Mouse (Mus musculus): Measurements from ENCODE around the gene Bcam.

DNA sequence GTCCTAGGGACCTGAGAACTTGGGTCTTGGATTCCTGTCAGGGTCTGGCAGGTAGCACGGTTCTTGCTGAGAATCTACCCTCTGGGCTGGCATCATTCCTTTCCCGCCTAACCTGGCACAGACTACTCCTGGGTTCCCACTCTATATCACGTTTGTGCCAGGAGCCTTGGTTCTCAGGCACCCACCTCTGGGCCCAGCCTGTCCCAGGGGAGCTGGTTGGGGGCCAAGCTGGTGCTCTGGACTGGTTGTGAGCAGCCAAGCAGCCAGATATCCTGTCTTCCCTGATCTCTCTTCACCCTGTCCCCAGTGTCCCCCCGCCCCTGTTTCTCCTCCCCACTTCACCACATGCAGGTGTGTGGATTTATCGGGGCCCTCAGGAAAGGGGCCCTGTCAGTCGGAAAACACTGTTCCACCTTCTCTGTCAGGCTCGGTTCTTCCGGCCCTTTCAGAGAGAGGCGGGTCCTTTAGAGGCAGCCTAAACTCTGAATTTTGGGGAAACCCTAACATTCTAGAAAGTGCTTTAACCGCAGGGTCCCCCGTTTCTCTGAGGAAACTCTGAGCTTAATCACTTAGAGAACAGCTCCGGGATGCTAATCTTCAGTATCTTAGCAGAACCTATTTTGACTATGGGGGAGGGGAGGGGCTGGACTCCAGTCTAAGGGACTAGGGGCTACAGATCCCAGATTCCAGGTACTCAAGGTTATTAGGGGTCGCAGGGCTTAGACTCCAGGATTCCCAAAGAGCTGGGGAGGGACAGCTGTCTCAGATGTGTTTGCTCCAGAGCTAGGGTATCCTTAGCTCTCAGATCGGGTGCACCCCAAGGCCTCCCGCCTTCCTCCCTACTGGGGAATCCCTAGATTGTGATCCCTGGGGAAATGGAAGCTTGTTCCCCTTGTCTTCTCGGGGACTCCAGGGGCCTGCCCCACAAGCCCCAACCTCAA lies 1.1 kb downstream of the Bcam start:
- TF ChIP-seq CTCF (IDR thresholded peaks at IDR 0.05; ENCODE audit: borderline replicate concordance, insufficient read depth, low read depth, low read length): no peak
- no peak for TF ChIP-seq POLR2A (IDR thresholded peaks at IDR 0.05; ENCODE audit: borderline replicate concordance, insufficient read depth, low read length)
